Mouse (Mus musculus) forelimb bud, embryonic 11.5 days (tissue): ENCODE results near the gene Sema3b.

ENCODE experiments used
- DNase-seq: peaks from one replicate; pipeline ENCODE4 v3.0.0-alpha.2; 2012; ENCODE audit warnings: low read depth, low spot score

Sema3b gene

DNA sequence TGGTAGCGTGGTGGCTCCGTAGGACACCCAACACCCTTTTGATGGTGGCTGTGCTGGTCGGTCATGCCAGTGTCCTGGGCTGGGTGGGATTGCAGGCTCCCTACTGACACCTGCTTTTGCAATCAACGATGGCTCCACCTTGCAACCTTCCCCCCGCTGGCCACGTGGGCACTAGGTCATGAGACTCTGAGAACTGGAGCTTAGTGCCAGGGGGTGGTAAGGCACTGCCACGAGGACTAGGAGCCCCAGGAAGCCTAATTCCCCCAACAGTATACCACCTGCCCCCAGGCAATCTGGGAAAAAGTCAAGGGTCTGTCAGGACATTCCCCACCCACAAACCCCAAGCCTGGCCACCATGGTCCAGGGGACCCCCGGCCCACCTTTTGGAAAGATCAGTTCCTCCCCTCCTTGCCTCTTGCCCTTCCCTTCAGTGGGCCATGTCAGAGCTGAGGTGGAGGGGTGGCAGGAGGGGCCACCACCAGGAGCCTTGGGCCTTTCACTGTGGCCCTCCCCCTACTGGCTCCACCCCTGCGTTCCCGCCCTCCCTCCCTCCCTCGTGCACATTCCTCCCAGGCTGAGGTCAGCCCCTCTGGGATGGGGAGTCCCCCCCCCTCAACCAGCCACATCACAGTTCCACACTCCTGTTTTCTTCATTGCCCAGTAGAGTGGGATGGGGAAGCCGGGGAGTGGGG, at the start of gene Sema3b:
TSS of gene Sema3b (minus strand) at position 489 of the 692 bp plus-strand sequence.
- no peak for DNase-seq

DNA sequence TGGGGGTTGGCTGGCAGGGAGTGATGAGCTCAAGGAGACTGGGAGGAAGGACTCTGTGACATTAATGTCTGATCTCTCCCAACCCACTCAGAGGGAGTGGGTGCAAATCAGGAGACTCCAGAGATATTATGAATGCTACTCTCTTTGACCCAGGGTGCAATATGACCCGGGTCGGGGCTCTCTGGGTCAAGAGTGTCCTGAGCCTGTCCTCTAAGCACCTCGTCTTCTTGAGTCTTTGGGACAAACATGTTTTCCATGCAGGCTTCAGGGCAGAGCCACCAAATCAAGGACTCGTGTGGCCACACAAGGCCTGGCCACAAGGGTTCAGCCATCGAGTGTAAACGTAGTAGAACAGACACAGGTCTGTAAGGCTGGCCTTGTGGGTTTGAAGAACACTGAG, 49.1 kb upstream of the Sema3b start:
- no peak for DNase-seq

DNA sequence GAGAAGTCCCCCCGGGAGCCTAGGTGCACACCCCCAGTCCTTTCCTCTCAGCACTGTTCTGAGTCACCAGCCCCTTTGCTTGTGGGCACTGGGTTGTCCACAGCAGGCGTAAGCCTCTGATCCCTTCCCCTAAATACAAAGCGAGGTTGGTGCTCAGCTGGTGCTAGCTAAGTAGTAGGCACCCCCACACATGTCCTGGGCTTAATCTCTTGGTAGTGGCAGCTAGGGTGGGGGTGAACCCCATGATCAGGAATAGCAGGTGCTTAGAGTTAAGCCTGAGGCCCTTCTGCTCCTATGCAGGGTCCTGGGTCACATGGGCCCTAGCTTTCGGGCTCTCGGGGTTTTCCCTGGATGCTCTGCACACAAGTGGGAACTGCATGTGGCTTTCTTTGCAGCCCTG, 48.1 kb upstream of the Sema3b start:
- no peak for DNase-seq

DNA sequence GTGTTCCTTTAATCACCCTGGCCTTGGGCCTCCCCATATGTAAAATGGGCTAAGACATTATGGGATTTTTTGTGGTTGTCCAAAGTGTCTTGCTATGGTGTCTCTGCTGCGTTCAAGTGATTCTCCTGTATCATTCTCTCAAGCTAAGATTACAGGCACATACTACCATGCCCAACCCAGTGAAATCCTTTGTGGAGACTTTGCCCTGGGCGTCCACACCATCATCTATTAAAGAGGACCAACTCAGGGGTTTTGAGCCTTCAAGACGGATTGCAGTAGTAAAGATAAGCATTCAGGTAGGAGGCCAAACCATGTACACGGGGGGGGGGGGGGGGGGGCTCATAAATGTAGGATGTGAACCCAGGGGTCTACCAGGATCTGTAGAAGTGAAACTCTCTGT, 45.6 kb upstream of the Sema3b start:
- no peak for DNase-seq

DNA sequence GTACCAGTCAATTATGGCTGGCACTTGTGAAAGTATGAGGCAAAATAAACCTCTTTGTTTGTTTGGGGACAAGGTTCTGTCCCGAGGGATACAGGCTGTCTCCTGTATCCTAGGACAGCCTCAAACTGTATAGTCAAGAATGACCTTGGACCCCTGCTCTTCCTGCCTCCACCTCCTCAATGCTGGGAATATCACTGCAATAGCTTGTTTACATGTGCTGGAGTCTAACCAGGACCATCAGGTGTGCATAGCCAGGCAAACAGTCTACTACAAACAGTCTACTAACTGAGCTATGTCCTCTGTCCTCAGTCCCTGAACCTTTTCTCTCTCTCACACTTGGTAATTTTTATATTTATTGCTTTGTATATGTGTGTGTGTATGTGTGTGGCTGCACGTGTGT, 44.4 kb upstream of the Sema3b start:
- no peak for DNase-seq

DNA sequence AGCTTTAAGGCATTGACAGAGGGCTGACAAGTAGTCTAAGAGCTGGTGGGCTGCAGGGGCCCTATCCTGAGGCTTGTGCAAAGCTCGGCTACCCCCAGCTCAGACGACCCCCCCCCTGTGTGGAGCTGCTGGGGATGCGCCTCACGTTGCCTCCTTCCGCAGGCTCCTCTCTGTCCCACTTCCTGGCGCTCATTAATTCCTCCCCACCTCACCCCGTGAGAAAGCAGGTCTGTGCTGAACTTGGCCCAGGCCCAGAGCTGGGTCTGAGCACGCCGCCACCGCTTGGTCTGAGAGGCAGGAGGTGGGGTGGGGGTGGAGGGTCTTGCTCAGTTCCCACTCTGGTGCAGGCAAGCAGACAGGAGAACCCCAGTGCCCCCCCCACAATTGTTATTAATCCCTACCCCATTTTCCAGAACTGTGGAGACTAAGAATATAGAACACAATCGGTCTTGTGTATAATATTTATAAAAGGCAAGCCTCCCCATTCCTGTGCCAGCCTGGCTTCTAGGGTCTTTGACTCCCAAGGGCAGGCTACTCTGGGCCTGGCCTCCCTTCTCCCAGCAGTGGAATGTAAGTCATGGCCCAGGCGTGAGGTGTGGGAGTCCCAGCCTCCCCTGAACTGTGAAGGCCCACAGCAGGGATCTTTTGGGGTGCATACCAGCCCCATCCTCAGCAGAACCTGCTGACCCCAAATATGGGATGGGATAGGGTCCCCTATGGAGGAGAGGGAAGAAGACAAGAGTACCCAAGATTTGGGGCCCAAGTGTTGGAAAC, 41.9 kb upstream of the Sema3b start:
- DNase-seq, result no peak

DNA sequence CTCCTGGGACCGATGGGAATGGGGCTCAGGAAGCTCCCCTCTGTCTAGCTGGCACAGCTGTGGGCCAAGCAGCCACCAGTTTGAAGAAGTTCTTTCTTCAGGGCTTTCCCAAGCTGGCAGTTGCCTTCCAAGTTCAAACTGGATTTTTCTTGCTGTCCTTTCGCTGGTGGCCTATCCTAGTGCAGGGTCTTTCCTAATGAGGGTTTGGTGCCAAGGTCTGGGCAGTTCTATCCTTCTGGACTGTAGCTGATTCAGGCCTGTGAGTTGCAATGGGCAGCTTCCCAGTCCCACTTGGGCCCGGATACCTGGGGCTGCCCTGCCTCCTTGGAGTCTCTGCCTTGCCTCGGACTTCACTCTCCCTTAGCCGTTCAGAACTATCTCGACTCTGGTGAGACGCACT, 41.2 kb upstream of the Sema3b start:
- DNase-seq, result no peak

DNA sequence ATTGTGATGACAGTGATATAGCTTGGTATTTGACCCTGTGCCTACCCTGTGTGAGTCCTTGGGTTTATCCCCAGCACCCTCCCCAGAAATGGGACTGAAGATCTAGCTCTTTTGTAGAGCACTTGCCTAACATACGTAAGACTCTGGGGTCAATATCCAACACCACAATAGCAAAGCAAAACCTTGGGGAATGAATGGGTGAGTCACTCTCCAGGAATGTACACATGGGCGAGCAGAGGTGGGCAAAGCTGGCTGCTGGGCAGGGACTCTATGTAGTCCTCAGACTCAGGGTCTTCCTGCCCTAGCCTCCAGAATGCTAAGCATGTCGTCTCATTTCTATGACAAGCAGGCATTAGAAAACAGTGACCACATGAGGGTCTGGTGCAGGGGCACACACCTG, 39.7 kb upstream of the Sema3b start:
- DNase-seq, result no peak

DNA sequence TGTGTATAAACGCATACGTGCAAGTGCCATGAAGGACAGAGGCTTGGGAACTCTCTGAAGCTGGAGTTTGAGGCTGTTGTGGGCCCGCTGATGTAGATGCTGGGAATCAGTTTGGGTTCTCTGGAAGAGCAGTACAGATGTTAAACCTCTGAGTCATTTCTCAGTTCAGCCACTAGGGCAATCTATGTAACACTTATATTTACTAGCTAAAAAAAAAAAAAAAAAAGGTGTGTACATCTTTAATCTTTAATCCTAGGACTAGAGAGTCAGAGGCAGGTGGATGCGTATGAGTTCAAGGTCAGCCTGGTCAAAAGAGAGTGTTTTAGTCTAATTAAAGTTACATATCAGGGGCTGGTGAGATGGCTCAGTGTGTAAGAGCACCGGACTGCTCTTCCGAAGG, 37.9 kb upstream of the Sema3b start:
- no peak for DNase-seq

DNA sequence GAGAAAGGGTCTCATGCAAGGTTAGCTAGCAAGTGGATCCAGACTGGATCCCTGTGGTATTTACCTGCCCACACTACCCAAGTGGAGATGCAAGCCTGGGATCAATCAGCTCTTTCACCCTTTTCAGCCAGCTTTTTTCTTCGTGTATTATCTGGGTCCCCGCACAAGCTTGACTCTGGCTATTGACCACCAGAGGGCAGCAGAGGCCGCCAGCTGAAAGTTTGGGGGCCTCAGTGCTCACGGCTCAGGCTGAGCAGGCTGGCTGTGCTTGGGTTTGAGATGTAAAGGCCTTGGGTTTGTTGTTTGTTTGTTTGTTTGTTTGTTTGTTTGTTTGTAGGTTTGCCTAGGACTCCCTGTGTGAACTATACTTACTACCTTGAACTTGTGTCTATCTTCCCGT, 36.5 kb upstream of the Sema3b start:
- DNase-seq, result peak; percentile 88

DNA sequence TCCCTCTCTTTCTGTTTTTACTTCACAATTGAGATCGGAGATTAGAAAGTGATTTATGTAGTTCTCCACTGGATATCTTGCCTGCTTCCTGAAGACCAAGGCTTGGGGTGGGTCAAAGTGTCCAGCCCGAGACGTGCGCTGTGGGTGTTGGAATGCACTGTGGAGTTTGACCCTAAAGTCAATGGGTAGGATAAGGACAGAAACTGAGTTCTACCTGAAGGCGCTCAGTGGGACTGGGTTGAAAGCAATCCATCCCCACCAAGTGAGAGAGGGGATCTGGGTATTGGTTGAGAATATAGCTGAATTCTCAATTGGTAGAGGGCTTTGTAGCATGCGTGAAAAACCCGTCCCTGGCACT, 36.1 kb upstream of the Sema3b start:
- DNase-seq, result no peak

DNA sequence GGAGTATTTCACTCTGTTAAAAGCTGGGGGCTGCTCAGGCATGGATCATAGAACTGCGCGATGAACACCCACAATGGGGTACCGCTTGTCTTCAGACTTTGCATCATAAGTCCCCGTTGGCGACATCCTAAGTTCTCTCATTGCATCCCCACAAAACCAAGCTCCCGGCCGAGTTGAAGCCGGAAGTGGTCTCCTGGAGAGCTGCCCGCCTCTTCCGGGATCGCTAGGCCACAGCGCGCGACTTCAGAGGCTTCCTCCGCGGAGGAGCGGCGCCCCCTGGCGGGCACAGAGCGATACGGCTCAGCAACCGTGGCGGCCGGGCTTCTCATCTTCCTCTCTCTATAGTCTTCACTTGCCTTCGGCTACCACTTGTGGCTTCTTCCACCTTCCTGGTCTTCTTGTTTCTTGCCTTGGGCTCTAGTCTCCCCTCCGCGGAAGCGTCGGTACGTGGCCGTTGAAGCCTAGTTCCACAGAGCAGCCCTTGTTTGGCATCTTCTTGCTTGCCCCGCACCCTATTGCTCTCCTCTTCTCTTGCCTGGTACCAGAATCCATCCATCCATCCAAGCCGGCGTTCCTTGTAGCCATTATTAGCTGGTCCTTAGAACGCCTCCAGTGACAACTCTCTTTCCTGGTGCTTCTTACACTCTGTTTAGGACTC, 35.6 kb upstream of the Sema3b start:
- DNase-seq, result peak; percentile 88

DNA sequence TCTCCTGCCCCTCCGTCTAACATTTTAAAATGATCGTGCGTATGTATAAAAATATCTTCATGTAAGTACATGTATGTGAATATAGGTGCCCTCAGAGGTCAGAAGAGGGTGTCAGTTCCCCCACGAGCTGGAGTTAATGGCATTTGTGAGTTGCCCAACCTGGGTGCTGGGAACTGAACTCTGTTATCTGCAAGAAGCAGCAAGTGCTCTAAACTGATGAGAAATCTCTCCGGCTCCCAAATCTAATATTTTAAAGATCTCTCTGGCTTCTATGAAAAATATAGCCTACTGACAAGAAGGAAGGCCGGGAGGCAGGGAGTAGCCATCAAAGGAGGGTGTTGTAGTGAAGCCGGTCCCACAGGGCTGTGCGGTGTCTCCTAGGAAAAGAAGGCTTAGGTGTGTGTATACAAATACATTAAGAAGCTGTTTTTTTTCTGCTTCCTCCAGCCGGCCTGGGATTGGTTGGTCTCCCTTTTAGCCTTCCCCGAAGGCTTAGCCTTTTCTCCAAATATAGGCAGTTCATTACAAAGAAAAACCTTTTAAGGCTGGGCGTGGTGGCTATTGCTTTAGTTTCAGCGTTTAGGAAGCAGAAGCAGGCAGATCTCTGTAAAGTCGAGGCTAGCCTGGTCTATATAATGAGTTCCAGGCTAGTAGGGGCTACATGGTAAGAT, 34.6 kb upstream of the Sema3b start:
- DNase-seq, result no peak

DNA sequence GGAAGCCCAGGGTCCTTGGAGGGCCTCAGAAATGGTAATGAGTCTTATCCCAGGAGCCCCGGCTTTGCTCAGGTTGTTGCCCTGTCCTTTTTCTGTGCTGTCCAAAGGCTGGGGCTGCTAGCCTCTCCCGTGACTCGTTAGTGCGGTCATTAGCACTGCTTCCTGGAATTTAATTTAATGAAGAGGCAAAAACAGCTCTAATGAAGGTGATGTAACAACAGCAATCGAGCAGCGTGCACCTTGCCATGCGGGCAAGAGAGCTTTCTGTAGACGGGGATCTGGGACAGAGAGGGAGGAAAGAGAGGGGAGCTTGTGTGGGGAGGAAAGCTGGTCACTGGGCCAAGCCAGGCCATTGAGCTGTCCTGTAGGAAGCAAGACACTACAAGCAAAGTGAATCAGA, 32.6 kb upstream of the Sema3b start:
- DNase-seq, result no peak

DNA sequence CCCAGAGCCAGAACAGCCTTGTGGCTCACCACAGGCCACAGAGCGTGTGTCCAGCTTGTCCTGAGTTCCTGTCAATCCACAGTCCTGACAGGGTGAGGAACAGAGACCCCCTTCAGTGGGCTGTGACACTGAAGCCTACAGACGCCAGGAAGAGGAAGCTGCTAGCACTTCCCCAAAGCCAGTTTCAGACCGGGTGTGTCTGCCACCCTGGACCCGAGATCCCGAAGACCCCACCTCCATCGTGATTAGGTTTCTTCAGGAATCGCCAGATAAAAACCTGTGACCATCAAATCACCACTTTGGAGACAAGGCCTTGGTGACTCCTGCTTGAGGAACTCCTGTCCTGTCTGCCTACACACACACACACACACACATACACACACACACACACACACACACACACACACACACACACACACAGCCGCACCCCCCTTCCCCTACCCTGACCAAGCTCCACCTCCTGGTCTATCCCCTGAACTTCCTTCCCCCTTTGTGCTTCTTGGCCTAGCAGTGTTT, 31.3 kb upstream of the Sema3b start:
- DNase-seq, result no peak

DNA sequence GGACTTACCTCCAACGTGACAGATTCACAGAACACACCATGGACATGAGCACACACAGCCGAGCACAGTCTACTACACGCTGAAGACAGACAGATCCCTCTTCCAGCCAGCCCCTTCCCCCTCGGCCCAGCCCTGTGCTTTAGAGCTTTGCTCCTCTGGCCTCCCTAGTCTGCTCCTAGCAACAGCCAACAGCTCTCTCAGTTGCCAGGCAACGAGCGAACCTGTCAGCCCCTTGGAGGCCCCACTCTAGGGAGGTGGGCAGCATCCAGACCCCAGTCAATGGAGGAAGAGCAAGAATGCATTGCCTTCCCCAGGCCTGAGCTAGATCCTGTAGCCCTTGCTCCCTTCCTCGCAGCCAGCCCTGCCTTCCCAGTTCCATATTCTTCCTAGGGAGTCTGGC, 28.0 kb upstream of the Sema3b start:
- no peak for DNase-seq

DNA sequence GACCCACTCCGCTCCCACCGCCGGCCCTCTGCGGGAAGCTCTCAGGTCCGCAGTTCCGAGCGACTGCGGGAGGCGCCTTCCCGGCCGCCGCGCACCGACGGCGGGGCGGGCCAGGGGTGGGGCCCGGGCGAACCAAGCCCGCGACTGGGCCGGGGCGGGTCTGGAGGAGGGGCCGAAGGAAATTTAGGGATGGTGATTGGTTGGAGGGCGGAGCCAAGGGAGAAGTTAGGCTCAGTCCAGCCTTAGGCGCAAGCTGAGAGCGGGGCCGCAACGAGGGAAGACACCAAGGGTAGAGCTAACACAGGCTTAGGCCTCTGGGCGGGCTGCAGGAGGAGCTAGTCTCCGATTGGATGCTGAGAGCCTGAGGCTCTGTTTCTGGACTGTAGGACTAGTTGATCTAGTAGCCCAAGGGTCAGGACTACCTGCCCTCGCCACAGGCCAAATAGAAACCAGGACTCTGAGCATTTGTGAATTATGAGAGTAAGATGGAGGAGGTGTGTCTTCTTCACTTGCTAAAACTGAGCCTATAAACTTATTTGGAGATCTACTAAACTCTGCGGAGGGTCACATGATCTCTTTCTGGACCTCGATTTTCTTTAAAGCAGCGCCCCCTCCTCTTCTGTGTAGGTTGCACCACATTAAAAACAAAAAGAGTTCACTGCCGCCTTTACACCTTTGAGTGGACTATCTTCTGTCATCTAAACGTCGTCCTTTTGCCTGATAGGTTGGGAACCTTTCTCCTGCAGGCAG, 26.4 kb upstream of the Sema3b start, which contains the start of gene Gnai2:
TSS of gene Gnai2 (minus strand) at position 89 of the 750 bp plus-strand sequence.
- DNase-seq, result peak; percentile 97

DNA sequence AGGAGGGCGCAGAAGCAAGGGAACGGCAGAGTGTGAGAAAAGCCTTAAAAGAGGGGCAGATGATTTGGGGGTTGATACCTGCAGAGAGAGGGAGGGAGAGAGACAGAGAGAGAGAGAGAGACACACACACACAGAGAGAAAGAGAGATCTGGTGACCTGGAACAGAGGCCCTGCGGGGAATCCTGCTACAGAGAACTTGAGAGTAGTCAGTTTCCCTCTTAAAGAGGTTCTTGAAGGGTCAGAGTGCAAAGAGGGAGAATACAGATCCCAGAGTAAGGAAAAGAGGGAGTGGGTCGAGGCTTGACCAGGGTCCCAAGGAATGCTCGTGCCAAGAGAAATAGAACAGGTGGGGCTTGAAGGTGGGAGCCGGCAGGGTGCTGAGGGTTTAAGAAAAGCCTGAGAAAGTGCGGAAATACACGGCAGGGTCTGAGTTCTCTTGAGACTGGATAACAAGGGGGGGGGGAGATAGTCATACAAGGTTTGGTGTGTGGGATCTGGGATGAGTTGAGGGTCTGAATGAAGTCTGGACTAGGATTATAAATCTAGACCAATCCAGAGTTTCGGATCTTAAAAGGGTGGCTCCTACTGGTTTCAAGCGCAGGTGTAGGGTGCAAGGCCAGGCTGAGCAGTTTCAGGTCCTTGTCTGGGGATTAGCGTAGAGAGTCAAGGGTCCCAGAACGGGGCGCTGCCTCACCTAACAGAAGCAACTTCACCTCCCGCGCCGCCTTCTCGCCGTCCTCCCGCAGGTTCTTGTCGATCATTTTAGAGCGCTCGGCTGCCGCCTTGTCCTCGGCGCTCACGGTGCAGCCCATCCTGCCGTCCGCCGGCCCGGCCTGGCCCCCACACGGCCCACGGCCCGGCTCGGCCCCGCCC, 25.6 kb upstream of the Sema3b start:
- DNase-seq, result no peak

DNA sequence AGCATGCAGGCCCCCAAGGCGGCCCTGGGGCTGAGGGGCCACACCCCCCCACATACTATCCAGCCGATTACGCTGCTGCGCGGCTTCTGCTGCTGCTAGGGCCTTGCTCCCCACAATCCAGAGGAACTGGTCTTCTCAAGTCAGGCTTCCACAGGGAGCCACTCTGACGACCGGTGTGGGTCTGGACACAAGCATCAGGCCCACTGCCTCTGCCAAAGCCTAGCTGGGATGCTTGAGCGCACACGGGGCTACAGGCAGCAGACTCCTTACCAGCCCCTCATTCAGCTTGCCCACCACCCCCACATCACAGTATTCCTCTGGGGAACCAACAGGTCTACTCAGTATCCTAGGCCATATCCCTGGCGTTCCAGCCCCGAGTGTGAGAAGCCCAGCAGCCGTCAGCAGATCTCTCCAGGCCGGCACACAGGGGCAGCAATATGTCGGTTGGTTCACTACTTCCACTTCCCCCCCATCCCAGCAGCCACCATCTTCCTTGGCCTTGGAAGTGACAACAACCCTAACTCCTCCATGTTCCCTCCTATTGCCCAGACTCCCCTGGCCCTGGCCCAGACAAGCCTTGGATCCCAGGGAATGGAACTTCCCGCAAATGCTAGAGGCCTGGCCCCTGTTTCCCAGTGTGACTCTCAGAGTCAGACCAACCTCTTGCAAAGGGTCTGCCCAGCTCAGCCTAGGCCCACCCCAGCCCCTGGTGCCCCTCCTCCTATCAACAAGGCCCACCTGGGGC, 24.8 kb upstream of the Sema3b start:
- DNase-seq, result no peak
